Mouse (Mus musculus): ENCODE data around the gene Ahcy.
"Not testable (repeated sequence)": the region's sequence is repeated elsewhere in the genome, so short reads cannot be mapped to it uniquely, and the experiment has no call there.

Ahcy gene

GRCm38 (mm10) chr2:155073978-155074765, at the start of gene Ahcy:
Ahcy (minus strand) TSS chr2:155074497.
- peak; percentile 90 for DNase-seq (ENCODE audit: low spot score)

GRCm38 (mm10) chr2:155115216-155115830, 41.0 kb upstream of the Ahcy start:
- DNase-seq (ENCODE audit: low spot score), result no peak

- not testable (repeated sequence) for DNase-seq (ENCODE audit: low spot score)
Measured at GRCm38 (mm10) chr2:155107276-155107675, 33.0 kb upstream of the Ahcy start.

GRCm38 (mm10) chr2:155103607-155104006, 29.3 kb upstream of the Ahcy start:
- no peak for DNase-seq (ENCODE audit: low spot score)

- no peak for DNase-seq (ENCODE audit: low spot score)
Measured at GRCm38 (mm10) chr2:155101761-155102181, 27.5 kb upstream of the Ahcy start.

GRCm38 (mm10) chr2:155100796-155101259, 26.5 kb upstream of the Ahcy start:
- DNase-seq (ENCODE audit: low spot score), result no peak

- DNase-seq (ENCODE audit: low spot score), result no peak
Measured at GRCm38 (mm10) chr2:155099994-155100795, 25.9 kb upstream of the Ahcy start.

- DNase-seq (ENCODE audit: low spot score), result no peak
Measured at GRCm38 (mm10) chr2:155099421-155099820, 25.1 kb upstream of the Ahcy start.

GRCm38 (mm10) chr2:155098720-155099380, 24.6 kb upstream of the Ahcy start:
- DNase-seq (ENCODE audit: low spot score), result no peak

GRCm38 (mm10) chr2:155093418-155093817, 19.1 kb upstream of the Ahcy start:
- DNase-seq (ENCODE audit: low spot score), result no peak

GRCm38 (mm10) chr2:155091743-155092075, 17.4 kb upstream of the Ahcy start:
- no peak for DNase-seq (ENCODE audit: low spot score)

- no peak for DNase-seq (ENCODE audit: low spot score)
Measured at GRCm38 (mm10) chr2:155090909-155091742, 16.8 kb upstream of the Ahcy start.

GRCm38 (mm10) chr2:155088264-155088663, 14.0 kb upstream of the Ahcy start:
- DNase-seq (ENCODE audit: low spot score), result no peak

- no peak for DNase-seq (ENCODE audit: low spot score)
Measured at GRCm38 (mm10) chr2:155086328-155086727, 12.0 kb upstream of the Ahcy start.

GRCm38 (mm10) chr2:155084546-155084945, 10.2 kb upstream of the Ahcy start:
- no peak for DNase-seq (ENCODE audit: low spot score)

- DNase-seq (ENCODE audit: low spot score), result peak; percentile 70
Measured at GRCm38 (mm10) chr2:155082121-155082803, 8.0 kb upstream of the Ahcy start.

- no peak for DNase-seq (ENCODE audit: low spot score)
Measured at GRCm38 (mm10) chr2:155081056-155081455, 6.8 kb upstream of the Ahcy start.

- DNase-seq (ENCODE audit: low spot score), result no peak
Measured at GRCm38 (mm10) chr2:155080179-155080530, 5.9 kb upstream of the Ahcy start.

GRCm38 (mm10) chr2:155079500-155080178, 5.3 kb upstream of the Ahcy start:
- no peak for DNase-seq (ENCODE audit: low spot score)

GRCm38 (mm10) chr2:155075649-155076048, 1.4 kb upstream of the Ahcy start:
- DNase-seq (ENCODE audit: low spot score), result no peak
